Mouse (Mus musculus): ENCODE results near the gene Creb3.

- TF ChIP-seq POLR2A (IDR thresholded peaks at IDR 0.05; ENCODE audit: low read depth, low read length) (no peak), CTCF (conservative IDR thresholded peaks at IDR 0.05; ENCODE audit: insufficient read depth, insufficient read length, low read depth, low read length) (no peak)
These were observed 50.4 kb downstream of the Creb3 start for GRCm38 (mm10) chr4:43612534-43612933.
